Mouse (Mus musculus) heart, embryonic 14.5 days (tissue): Measurements from ENCODE around the gene Eif3d. TPM values are rescaled to one million over a fixed set of nuclear protein-coding genes. Genes with fewer than 3 reads are reported as not detected.
A peak's percentile ranks its signal among the peaks of the same experiment; 100 is the strongest.

Experiments
- ATAC-seq: fragments of 200-750 bp; cut with Nextera tagmentation; 2 replicates; pipeline ENCODE4 v1.8.0; 2017; ENCODE audit warnings: low read depth, moderate TSS enrichment; ENCODE audit not compliant: insufficient number of reproducible peaks, insufficient read depth, low FRiP score
- H3K27ac ChIP-seq, 2 experiments: fragments of 200-500 bp in 1 of 2; fragments of 300-500 bp in 1 of 2; sonication (generic) in 1 of 2; replicated peaks in 1 of 2; 2 replicates each; pipeline ENCODE4 v1.5.1; 2012 to 2014; ENCODE audit warnings: low read depth in 2 of 2, low read length in 2 of 2, control low read depth in 1 of 2, mild to moderate bottlenecking in 1 of 2, mixed read lengths in 1 of 2; ENCODE audit not compliant: control insufficient read depth in 1 of 2, insufficient read depth in 1 of 2
- H3K27me3 ChIP-seq: fragments of 300-500 bp; sonication (generic); 2 replicates; pipeline ENCODE4 v1.6.1; 2014; ENCODE audit warnings: mild to moderate bottlenecking, low read length, control low read depth; ENCODE audit not compliant: control insufficient read depth, insufficient read depth
- H3K36me3 ChIP-seq: fragments of 300-500 bp; sonication (generic); 2 replicates; pipeline ENCODE4 v1.6.1; 2014; ENCODE audit warnings: mild to moderate bottlenecking, control low read depth, low read length, mixed read lengths; ENCODE audit not compliant: control insufficient read depth, insufficient read depth
- H3K4me1 ChIP-seq, 2 experiments: fragments of 200-500 bp in 1 of 2; fragments of 300-500 bp in 1 of 2; sonication (generic) in 1 of 2; 2 replicates each; pipeline ENCODE4 v1.6.1; 2012 to 2014; ENCODE audit warnings: low read length in 2 of 2, control low read depth in 1 of 2, mixed read lengths in 1 of 2; ENCODE audit not compliant: control insufficient read depth in 2 of 2, insufficient read depth in 2 of 2
- H3K4me2 ChIP-seq: fragments of 300-500 bp; sonication (generic); 2 replicates; pipeline ENCODE4 v1.6.1; 2014; ENCODE audit warnings: mild to moderate bottlenecking, low read length
- H3K4me3 ChIP-seq, 2 experiments: fragments of 200-500 bp in 1 of 2; fragments of 300-500 bp in 1 of 2; sonication (generic) in 1 of 2; 2 replicates each; pipeline ENCODE4 v1.5.1; 2012 to 2014; ENCODE audit warnings: low read length in 2 of 2, mild to moderate bottlenecking in 2 of 2, control low read depth in 1 of 2, low read depth in 1 of 2, moderate library complexity in 1 of 2; ENCODE audit not compliant: control insufficient read depth in 1 of 2, insufficient read depth in 1 of 2
- H3K9ac ChIP-seq: fragments of 300-500 bp; sonication (generic); 2 replicates; pipeline ENCODE4 v1.6.1; 2014; ENCODE audit warnings: mild to moderate bottlenecking, low read length
- H3K9me3 ChIP-seq: fragments of 300-500 bp; sonication (generic); 2 replicates; pipeline ENCODE4 v1.6.1; 2016; ENCODE audit warnings: low read length, control low read depth; ENCODE audit not compliant: control insufficient read depth
- WGBS: fragments of 180-500 bp; shearing (Covaris S2); extraction: QIAGEN DNeasy Blood & Tissue Kit; methylation state at CpG from one replicate; pipeline ENCODE4 v1.1.7; 2014; 5-methylcytosine and 5-hydroxymethylcytosine counted together
- polyA plus RNA-seq: library from polyadenylated mRNA; unstranded; fragments of >200 nt; fragmentation: Nextera tagmentation; extraction: Ambion mirVana; gene quantifications from 2 replicates; pipeline ENCODE4 v1.2.1, GENCODE M21; 2014

Eif3d gene
- polyA plus RNA-seq, 1 experiment from 2014 or later = 135 TPM

DNA sequence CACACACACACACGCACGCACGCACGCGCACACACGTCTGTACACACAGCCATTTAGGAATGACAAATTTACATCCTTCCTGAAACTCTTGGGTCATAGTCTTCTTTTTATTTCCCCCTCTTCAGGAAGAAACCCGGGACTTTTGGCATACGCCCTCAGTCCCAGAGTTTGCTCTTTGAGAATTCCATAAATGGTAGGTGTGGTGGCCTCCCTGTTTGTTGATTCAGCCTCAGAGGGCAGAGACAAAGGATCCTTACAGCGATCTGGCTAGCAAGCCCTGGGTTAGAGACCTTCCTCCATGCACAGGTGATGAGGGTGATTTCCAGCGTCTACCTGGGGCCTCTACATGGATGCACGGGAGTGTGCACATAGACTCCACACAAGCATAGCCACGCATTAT lies 51.2 kb downstream of the Eif3d start:
- WGBS = 93% methylated on average over 12 of the region's 12 CpGs
- Histone ChIP-seq H3K36me3 (peaks cover 93% of the 10 kb centered on the region), H3K27ac (no peak overlapping the region), H3K9ac (no peak overlapping the region), H3K4me1 (no peaks in the 10 kb centered on the region), H3K4me2 (no peak overlapping the region), H3K27me3 (no peaks in the 10 kb centered on the region), H3K9me3 (no peaks in the 10 kb centered on the region), H3K4me3 (no peak overlapping the region)
- ATAC-seq = no peak

GRCm38 (mm10) chr15:77916851-77917544 lies 53.6 kb downstream of the Eif3d start:
- ATAC-seq = no peak
- no peak overlapping the region for H3K4me3 ChIP-seq
- no peak overlapping the region for H3K9ac ChIP-seq
- 40% methylated on average over 8 of the region's 8 CpGs for WGBS
- H3K27ac ChIP-seq = no peak overlapping the region
- H3K9me3 ChIP-seq = no peaks in the 10 kb centered on the region
- no peaks in the 10 kb centered on the region for H3K27me3 ChIP-seq
- H3K4me2 ChIP-seq = no peak overlapping the region
- H3K4me1 ChIP-seq = peaks cover 8 to 10% of the 10 kb centered on the region in 2 experiments; a peak in 2 of 4 replicates
- H3K36me3 ChIP-seq = peaks cover 81% of the 10 kb centered on the region

GRCm38 (mm10) chr15:77915287-77915686 lies 55.3 kb downstream of the Eif3d start:
- 94% methylated on average over 4 of the region's 4 CpGs for WGBS
- Histone ChIP-seq H3K36me3 (peaks cover 66% of the 10 kb centered on the region), H3K9ac (no peak overlapping the region), H3K4me3 (no peak overlapping the region), H3K4me2 (no peak overlapping the region), H3K27me3 (no peaks in the 10 kb centered on the region), H3K9me3 (no peaks in the 10 kb centered on the region), H3K4me1 (peaks cover 19 to 20% of the 10 kb centered on the region in 2 experiments), H3K27ac (no peak overlapping the region)
- no peak for ATAC-seq

DNA sequence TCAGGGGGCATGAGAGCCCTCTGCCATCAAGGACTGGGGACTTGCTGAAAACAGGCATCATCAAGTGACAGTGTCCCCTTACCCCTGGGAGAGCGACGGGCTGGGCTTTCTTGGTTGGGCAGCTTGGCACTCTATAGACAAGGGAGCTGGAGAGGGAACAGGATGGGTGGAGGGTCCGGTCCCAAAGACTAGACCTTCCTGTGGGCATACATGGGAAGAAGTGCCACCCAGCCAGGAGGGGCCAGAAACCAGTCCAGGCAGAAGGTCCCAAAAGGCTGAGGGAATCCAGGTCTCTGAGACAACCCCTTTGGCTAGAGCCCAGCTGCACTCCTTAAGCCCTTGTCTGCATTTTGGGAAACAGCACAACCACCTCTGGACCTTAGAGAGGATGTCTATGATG lies 56.1 kb downstream of the Eif3d start:
- H3K36me3 ChIP-seq = peaks cover 58% of the 10 kb centered on the region

DNA sequence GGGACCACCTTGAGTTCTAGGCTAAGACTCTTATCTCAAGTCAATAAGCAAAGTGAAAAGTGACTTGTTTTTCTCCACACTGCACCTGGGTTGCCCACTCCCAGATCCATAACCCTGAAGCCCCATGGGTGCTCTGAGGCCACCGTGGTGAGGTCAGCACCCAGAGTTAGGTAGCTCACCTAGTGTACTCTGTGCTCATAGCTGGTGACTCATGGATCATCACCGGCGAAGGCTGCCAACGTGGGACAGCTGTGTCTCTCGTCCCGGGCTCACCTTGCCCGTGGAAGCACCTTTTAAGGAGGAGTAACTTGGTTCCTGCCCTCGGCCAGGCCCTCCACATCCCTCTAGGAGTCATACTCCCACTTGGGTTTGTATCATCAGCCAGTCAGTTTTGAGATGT lies 57.6 kb downstream of the Eif3d start:
- no peak overlapping the region for H3K9ac ChIP-seq
- no peak overlapping the region for H3K4me2 ChIP-seq
- ATAC-seq = no peak
- no peak overlapping the region for H3K27ac ChIP-seq
- H3K27me3 ChIP-seq = no peaks in the 10 kb centered on the region
- no peak overlapping the region for H3K4me3 ChIP-seq
- H3K4me1 ChIP-seq = peaks cover 19 to 20% of the 10 kb centered on the region in 2 experiments
- H3K36me3 ChIP-seq = peaks cover 44% of the 10 kb centered on the region
- H3K9me3 ChIP-seq = no peaks in the 10 kb centered on the region
- WGBS = 75% methylated on average over 8 of the region's 8 CpGs

More for the DNA sequence above, 56.1 kb downstream of the Eif3d start:
- Histone ChIP-seq H3K4me1 (peaks cover 19 to 20% of the 10 kb centered on the region in 2 experiments), H3K9me3 (no peaks in the 10 kb centered on the region), H3K27ac (no peak overlapping the region), H3K27me3 (no peaks in the 10 kb centered on the region), H3K4me3 (no peak overlapping the region), H3K4me2 (no peak overlapping the region), H3K9ac (no peak overlapping the region)
- ATAC-seq = no peak
- WGBS = 96% methylated on average over 3 of the region's 3 CpGs

DNA sequence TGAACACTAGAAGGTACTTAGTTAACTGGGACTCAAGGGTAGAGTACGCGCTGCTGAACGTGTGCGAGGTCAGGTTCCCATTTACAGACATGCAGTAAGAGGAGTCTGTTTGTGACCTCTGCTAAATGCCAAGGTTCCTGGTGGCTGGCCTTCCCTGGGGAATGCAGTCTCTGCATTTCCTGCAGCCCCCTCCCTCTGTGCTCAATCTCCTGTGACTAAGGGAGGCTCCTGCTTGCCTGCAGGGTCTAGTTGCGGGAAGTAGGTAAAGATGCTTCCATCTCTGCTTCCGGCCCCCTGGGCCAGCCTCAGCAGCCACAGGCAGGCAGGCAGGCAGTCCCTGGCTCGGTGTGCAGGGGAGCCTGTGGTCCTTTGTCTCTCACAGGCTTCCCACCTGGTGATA lies 58.0 kb downstream of the Eif3d start:
- Histone ChIP-seq H3K27ac (0 out of 4 replicates have a peak overlapping the region, but pooled peaks of 1 of the 2 experiments have one; percentile 3), H3K4me2 (no peak overlapping the region), H3K4me1 (peaks cover 19 to 20% of the 10 kb centered on the region in 2 experiments), H3K4me3 (no peak overlapping the region), H3K9ac (no peak overlapping the region), H3K9me3 (no peaks in the 10 kb centered on the region), H3K27me3 (no peaks in the 10 kb centered on the region), H3K36me3 (peaks cover 39% of the 10 kb centered on the region)
- ATAC-seq = no peak
- WGBS = 43% methylated on average over 7 of the region's 7 CpGs

DNA sequence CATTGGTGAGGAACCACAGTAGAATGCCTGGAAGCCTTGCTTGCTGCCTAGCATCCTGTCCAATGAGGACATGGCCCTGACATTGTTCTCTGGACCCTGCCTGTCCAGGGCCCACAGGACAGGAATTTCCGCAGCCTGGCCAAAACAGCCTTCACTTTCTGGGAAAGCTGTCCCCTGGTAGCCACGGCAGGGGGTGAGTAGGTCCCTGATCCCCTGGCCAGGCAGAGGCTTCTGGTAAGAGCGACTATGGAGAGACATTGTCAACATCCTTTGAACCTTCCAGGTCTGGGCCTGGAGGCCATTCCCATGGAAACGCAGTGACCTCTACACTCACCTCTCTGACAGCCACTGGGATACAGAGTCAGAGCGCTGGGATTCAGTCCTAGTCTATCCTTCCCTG lies 58.6 kb downstream of the Eif3d start:
- Histone ChIP-seq H3K4me1 (peaks cover 19 to 20% of the 10 kb centered on the region in 2 experiments), H3K4me3 (no peak overlapping the region), H3K27ac (0 out of 4 replicates have a peak overlapping the region, but pooled peaks of 1 of the 2 experiments have one; percentile 3), H3K27me3 (no peaks in the 10 kb centered on the region), H3K4me2 (no peak overlapping the region), H3K9me3 (no peaks in the 10 kb centered on the region), H3K36me3 (peaks cover 37% of the 10 kb centered on the region), H3K9ac (no peak overlapping the region)
- WGBS = 47% methylated on average over 5 of the region's 5 CpGs
- no peak for ATAC-seq
